Mouse (Mus musculus) megakaryocyte progenitor cell, adult 5-6 weeks (primary cell): ENCODE measurements around the gene Mecp2. TPM values are rescaled to one million over a fixed set of nuclear protein-coding genes. Genes with fewer than 3 reads are reported as not detected.

Experiments used
- ATAC-seq: replicated peaks from 2 replicates; pipeline ENCODE4 v1.8.0; 2016; ENCODE audit warnings: mild to moderate bottlenecking, moderate TSS enrichment, inconsistent platforms; ENCODE audit not compliant: poor library complexity
- total RNA-seq, 2 experiments: library from RNA; stranded (forward) in 1 of 2; stranded (reverse) in 1 of 2; fragments of 157-497, 149-512 nt in 1 of 2; fragments of 200-1000 nt in 1 of 2; gene quantifications; 2 replicates each; pipeline versions ENCODE4 v1.2.3 to v1.2.4; 2015 to 2017

The Mecp2 gene
- total RNA-seq, 2 experiments from 2014 or later, result 15.3 to 16.3 TPM

GRCm38 (mm10) chrX:74022795-74023187, 112.4 kb downstream of the Mecp2 start:
- no peak for ATAC-seq

GRCm38 (mm10) chrX:74014597-74014996, 120.6 kb downstream of the Mecp2 start:
- no peak for ATAC-seq

GRCm38 (mm10) chrX:74008063-74008462, 127.1 kb downstream of the Mecp2 start:
- ATAC-seq, result no peak

GRCm38 (mm10) chrX:74006401-74006800, 128.8 kb downstream of the Mecp2 start:
- no peak for ATAC-seq

GRCm38 (mm10) chrX:74003644-74004043, 131.5 kb downstream of the Mecp2 start:
- ATAC-seq, result no peak

- no peak for ATAC-seq
These were observed 134.1 kb downstream of the Mecp2 start for GRCm38 (mm10) chrX:74001024-74001423.

GRCm38 (mm10) chrX:73998911-73999869, 136.0 kb downstream of the Mecp2 start:
- peak; percentile 99 for ATAC-seq

- no peak for ATAC-seq
These were observed 157.4 kb downstream of the Mecp2 start for GRCm38 (mm10) chrX:73977783-73978182.

Other genes starting within 250 kb of the Mecp2 start
- not detected in 2 replicates for gene Avpr2, start 243.3 kb downstream of the Mecp2 start, total RNA-seq (2015)
- 0.12 and 0.30 TPM in 2 replicates for gene Avpr2, start 243.3 kb downstream of the Mecp2 start, total RNA-seq (2017)
- gene L1cam, start 239.3 kb downstream of the Mecp2 start, total RNA-seq (2015), result 1.3 and 1.5 TPM in 2 replicates
- 0.17 and 0.46 TPM in 2 replicates for gene L1cam, start 239.3 kb downstream of the Mecp2 start, total RNA-seq (2017)
- 21.8 and 25.2 TPM in 2 replicates for gene Arhgap4, start 213.5 kb downstream of the Mecp2 start, total RNA-seq (2015)
- gene Arhgap4, start 213.5 kb downstream of the Mecp2 start, total RNA-seq (2017), result 39.2 and 40.1 TPM in 2 replicates
- gene Naa10, start 213.4 kb downstream of the Mecp2 start, total RNA-seq (2015), result 115 and 125 TPM in 2 replicates
- 169 and 186 TPM in 2 replicates for gene Naa10, start 213.4 kb downstream of the Mecp2 start, total RNA-seq (2017)
- 7.5 and 7.6 TPM in 2 replicates for gene Renbp, start 204.5 kb downstream of the Mecp2 start, total RNA-seq (2015)
- 17.6 and 33.4 TPM in 2 replicates for gene Renbp, start 204.5 kb downstream of the Mecp2 start, total RNA-seq (2017)
- 125 and 129 TPM in 2 replicates for gene Hcfc1, start 169.0 kb downstream of the Mecp2 start, total RNA-seq (2015)
- gene Hcfc1, start 169.0 kb downstream of the Mecp2 start, total RNA-seq (2017), result 52.3 and 61.8 TPM in 2 replicates
- gene Irak1, start 111.4 kb downstream of the Mecp2 start, total RNA-seq (2015), result 74.6 and 83.9 TPM in 2 replicates
- gene Irak1, start 111.4 kb downstream of the Mecp2 start, total RNA-seq (2017), result 53.9 and 57.1 TPM in 2 replicates
- not detected in 2 replicates for gene Opn1mw, start 7.9 kb downstream of the Mecp2 start, total RNA-seq (2015)
- not detected in 2 replicates for gene Opn1mw, start 7.9 kb downstream of the Mecp2 start, total RNA-seq (2017)
- not detected in 2 replicates for gene Tex28, start 32.5 kb upstream of the Mecp2 start, total RNA-seq (2015)
- not detected in 2 replicates for gene Tex28, start 32.5 kb upstream of the Mecp2 start, total RNA-seq (2017)
- gene Tktl1, start 41.9 kb upstream of the Mecp2 start, total RNA-seq (2015), result not detected in 2 replicates
- gene Tktl1, start 41.9 kb upstream of the Mecp2 start, total RNA-seq (2017), result not detected in 2 replicates
- gene Flna, start 114.5 kb upstream of the Mecp2 start, total RNA-seq (2015), result 158 and 196 TPM in 2 replicates
- 495 and 504 TPM in 2 replicates for gene Flna, start 114.5 kb upstream of the Mecp2 start, total RNA-seq (2017)
- gene Emd, start 119.3 kb upstream of the Mecp2 start, total RNA-seq (2015), result 77.1 and 82.8 TPM in 2 replicates
- gene Emd, start 119.3 kb upstream of the Mecp2 start, total RNA-seq (2017), result 86.7 and 91.7 TPM in 2 replicates
- 3,920 and 4,047 TPM in 2 replicates for gene Rpl10, start 135.4 kb upstream of the Mecp2 start, total RNA-seq (2015)
- 1,333 and 1,759 TPM in 2 replicates for gene Rpl10, start 135.4 kb upstream of the Mecp2 start, total RNA-seq (2017)
- 44.5 and 53.5 TPM in 2 replicates for gene Taz, start 146.5 kb upstream of the Mecp2 start, total RNA-seq (2015)
- gene Taz, start 146.5 kb upstream of the Mecp2 start, total RNA-seq (2017), result 25.8 and 31.0 TPM in 2 replicates
- gene Dnase1l1, start 147.0 kb upstream of the Mecp2 start, total RNA-seq (2015), result 21.2 and 24.5 TPM in 2 replicates
- gene Dnase1l1, start 147.0 kb upstream of the Mecp2 start, total RNA-seq (2017), result 7.1 and 17.4 TPM in 2 replicates
- gene Atp6ap1, start 161.7 kb upstream of the Mecp2 start, total RNA-seq (2015), result 128 and 135 TPM in 2 replicates
- 123 and 206 TPM in 2 replicates for gene Atp6ap1, start 161.7 kb upstream of the Mecp2 start, total RNA-seq (2017)
- 56.8 and 79.4 TPM in 2 replicates for gene Gdi1, start 169.6 kb upstream of the Mecp2 start, total RNA-seq (2015)
- 22.8 and 22.9 TPM in 2 replicates for gene Gdi1, start 169.6 kb upstream of the Mecp2 start, total RNA-seq (2017)
- 38.6 and 47.9 TPM in 2 replicates for gene Fam50a, start 177.7 kb upstream of the Mecp2 start, total RNA-seq (2015)
- 56.9 and 62.8 TPM in 2 replicates for gene Fam50a, start 177.7 kb upstream of the Mecp2 start, total RNA-seq (2017)
- 3.4 and 4.5 TPM in 2 replicates for gene Plxna3, start 193.7 kb upstream of the Mecp2 start, total RNA-seq (2015)
- gene Plxna3, start 193.7 kb upstream of the Mecp2 start, total RNA-seq (2017), result 0.54 and 0.62 TPM in 2 replicates
- gene Lage3, start 218.3 kb upstream of the Mecp2 start, total RNA-seq (2015), result 88.3 and 93.1 TPM in 2 replicates
- 22.6 and 28.1 TPM in 2 replicates for gene Lage3, start 218.3 kb upstream of the Mecp2 start, total RNA-seq (2017)
- 35.6 and 39.9 TPM in 2 replicates for gene Ubl4a, start 237.9 kb upstream of the Mecp2 start, total RNA-seq (2015)
- gene Ubl4a, start 237.9 kb upstream of the Mecp2 start, total RNA-seq (2017), result 11.9 and 21.2 TPM in 2 replicates
- gene Slc10a3, start 238.0 kb upstream of the Mecp2 start, total RNA-seq (2015), result 31.1 and 39.3 TPM in 2 replicates
- gene Slc10a3, start 238.0 kb upstream of the Mecp2 start, total RNA-seq (2017), result 12.8 and 13.9 TPM in 2 replicates